Mouse (Mus musculus): Measurements from ENCODE around the gene Olfr1432. TPM values are rescaled to one million over a fixed set of nuclear protein-coding genes. Genes with fewer than 3 reads are reported as not detected.
"Not testable (repeated sequence)": the region's sequence is repeated elsewhere in the genome, so short reads cannot be mapped to it uniquely, and the experiment has no call there.

The Olfr1432 gene
- polyA plus RNA-seq (2015; fragmentation: Nextera tagmentation; extraction: Ambion mirVana): not detected in 2 replicates

DNA sequence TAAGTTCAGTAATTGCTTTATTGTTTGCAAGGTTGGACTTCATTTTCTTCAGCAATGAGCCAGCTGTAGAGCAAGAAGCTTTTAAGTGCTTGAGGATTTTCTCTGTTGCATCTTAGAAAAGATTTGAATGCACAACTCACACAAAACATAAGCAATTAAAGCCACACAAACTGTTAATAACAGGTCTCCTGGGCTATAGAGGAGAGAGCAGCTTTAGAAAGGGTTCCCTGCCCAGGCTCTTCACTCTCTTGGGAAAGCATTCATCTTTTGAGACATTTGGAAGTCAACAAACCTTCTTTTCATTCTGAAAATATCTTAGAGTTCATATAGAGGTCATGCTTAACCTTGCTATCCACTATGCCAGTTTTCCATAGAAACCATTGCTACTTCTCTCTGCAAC is at the start of gene Olfr1432:
Gene Olfr1432, minus strand, starts transcription at position 101 of the 400 bp plus-strand sequence.
- not testable (repeated sequence) for DNase-seq (ENCODE audit: low spot score)

DNA sequence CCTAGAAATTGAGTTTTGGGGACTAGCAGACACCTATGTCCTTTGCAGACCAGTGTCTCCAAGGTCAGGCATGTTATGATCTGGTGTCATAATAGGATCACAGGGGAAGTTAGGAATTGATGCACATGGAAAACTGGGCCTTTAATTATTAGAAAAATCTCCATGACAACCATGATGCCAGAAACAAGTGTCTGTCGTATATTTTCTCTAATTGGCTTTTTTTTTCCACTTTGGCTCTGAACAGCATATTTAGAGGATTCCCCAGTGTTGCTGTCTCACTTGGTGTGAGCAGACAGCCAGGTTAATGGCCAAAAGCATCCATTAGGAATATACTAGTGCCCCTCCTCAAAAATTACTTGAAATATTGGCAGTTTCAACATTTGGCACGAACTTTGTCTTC is 47.2 kb upstream of the Olfr1432 start, which contains the start of gene Olfr1434:
Gene Olfr1434, plus strand, starts transcription at position 301 of the 400 bp plus-strand sequence.
- no peak for DNase-seq (ENCODE audit: low spot score)

DNA sequence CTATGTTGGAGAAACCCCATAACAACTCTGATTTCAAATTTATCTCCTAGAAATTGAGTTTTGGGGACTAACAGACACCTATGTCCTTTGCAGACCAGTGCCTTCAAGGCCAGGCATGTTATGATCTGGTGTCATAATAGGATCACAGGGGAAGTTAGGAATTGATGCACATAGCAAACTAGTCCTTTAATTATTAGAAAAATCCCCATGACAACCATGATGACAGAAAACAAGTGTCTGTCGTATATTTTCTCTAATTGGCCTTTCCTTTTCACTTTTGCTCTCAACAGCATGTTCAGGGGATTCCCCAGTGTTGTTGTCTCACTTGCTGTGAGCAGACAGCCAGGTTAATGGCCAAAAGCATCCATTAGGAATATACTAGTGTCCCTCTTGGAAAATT is 28.3 kb upstream of the Olfr1432 start, which contains the start of gene Olfr235:
Gene Olfr235, plus strand, starts transcription at position 301 of the 400 bp plus-strand sequence.
- no peak for DNase-seq (ENCODE audit: low spot score)

DNA sequence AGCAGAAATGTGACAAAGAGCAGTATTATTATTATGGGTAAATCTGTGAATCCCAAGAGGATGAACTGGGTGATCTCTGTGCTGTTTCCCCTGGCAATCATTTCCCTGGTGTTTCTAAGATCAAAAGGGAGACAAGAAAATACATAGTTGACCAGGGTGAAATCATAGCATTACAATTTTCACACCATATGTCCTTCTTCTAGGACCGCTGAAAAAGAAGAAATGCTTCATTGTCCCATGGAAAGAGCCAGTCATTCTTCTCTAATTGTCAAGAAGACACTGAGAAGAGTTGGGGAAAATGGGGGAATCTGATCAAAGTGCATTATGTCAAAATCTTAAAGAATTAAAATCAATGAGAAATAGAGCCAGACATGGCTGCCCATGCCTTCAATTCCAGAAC is 9.2 kb upstream of the Olfr1432 start, which contains the start of gene Olfr262:
Gene Olfr262, minus strand, starts transcription at position 101 of the 400 bp plus-strand sequence.
- DNase-seq (ENCODE audit: low spot score): no peak

DNA sequence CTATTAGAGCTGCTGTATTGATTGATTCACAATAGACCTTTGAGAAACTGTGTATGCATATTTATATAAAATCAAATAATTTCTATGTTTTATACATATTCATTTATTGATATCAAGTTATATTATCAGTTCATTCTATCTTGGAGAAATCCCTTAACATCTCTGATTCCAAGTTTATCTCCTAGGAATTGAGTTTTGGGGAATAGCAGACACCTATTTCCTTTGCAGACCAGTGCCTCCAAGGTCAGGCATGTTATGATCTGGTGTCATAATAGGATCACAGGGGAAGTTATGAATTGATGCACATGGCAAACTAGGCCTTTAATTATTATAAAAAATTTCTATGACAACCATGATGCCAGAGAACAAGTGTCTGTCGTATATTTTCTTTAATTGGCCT is 32.1 kb downstream of the Olfr1432 start, which contains the start of gene Olfr1431:
Gene Olfr1431, plus strand, starts transcription at position 301 of the 400 bp plus-strand sequence.
- DNase-seq (ENCODE audit: low spot score): no peak

DNA sequence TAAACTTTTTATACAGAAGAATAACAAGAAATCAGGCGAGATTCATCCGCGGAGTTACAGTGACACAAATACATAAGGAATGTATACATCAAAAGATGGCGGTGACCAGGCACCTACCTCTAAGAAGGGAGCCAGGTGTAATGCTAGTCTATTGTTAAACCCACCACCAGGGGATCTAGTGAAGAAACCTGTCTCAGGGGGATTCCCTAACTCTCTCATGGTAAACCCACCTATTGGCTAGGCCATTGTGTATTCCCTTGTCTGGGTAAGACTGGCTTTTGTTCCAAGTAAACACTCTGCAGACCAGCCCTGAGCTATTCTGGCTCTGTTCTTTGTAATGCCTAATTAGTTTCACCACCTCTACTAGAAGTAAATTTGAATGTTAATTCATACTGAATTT is 33.3 kb downstream of the Olfr1432 start:
- DNase-seq (ENCODE audit: low spot score): not testable (repeated sequence)

Other genes starting within 250 kb of the Olfr1432 start
- gene Olfr1423, start 191.3 kb downstream of the Olfr1432 start, polyA plus RNA-seq (2015; fragmentation: Nextera tagmentation; extraction: Ambion mirVana): not detected in 2 replicates
- not detected in 2 replicates for gene Olfr1424, start 169.9 kb downstream of the Olfr1432 start, polyA plus RNA-seq (2015; fragmentation: Nextera tagmentation; extraction: Ambion mirVana)
- gene Olfr1425, start 154.9 kb downstream of the Olfr1432 start, polyA plus RNA-seq (2015; fragmentation: Nextera tagmentation; extraction: Ambion mirVana): not detected in 2 replicates
- gene Olfr1426, start 140.6 kb downstream of the Olfr1432 start, polyA plus RNA-seq (2015; fragmentation: Nextera tagmentation; extraction: Ambion mirVana): not detected in 2 replicates
- gene Olfr1427, start 129.3 kb downstream of the Olfr1432 start, polyA plus RNA-seq (2015; fragmentation: Nextera tagmentation; extraction: Ambion mirVana): not detected in 2 replicates
- gene Olfr1428, start 116.7 kb downstream of the Olfr1432 start, polyA plus RNA-seq (2015; fragmentation: Nextera tagmentation; extraction: Ambion mirVana): not detected in 2 replicates
- not detected in 2 replicates for gene Olfr76, start 109.4 kb downstream of the Olfr1432 start, polyA plus RNA-seq (2015; fragmentation: Nextera tagmentation; extraction: Ambion mirVana)
- not detected in 2 replicates for gene Olfr1555-ps1, start 62.5 kb downstream of the Olfr1432 start, polyA plus RNA-seq (2015; fragmentation: Nextera tagmentation; extraction: Ambion mirVana)
- not detected in 2 replicates for gene Olfr1431, start 32.0 kb downstream of the Olfr1432 start, polyA plus RNA-seq (2015; fragmentation: Nextera tagmentation; extraction: Ambion mirVana)
- gene Olfr262, start 9.1 kb upstream of the Olfr1432 start, polyA plus RNA-seq (2015; fragmentation: Nextera tagmentation; extraction: Ambion mirVana): not detected in 2 replicates
- gene Olfr235, start 28.4 kb upstream of the Olfr1432 start, polyA plus RNA-seq (2015; fragmentation: Nextera tagmentation; extraction: Ambion mirVana): not detected in 2 replicates
- gene Olfr1434, start 47.3 kb upstream of the Olfr1432 start, polyA plus RNA-seq (2015; fragmentation: Nextera tagmentation; extraction: Ambion mirVana): not detected in 2 replicates
- not detected in 2 replicates for gene Olfr1436, start 66.5 kb upstream of the Olfr1432 start, polyA plus RNA-seq (2015; fragmentation: Nextera tagmentation; extraction: Ambion mirVana)
- not detected in 2 replicates for gene Olfr1437, start 92.5 kb upstream of the Olfr1432 start, polyA plus RNA-seq (2015; fragmentation: Nextera tagmentation; extraction: Ambion mirVana)
- gene Olfr1438-ps1, start 103.3 kb upstream of the Olfr1432 start, polyA plus RNA-seq (2015; fragmentation: Nextera tagmentation; extraction: Ambion mirVana): not detected in 2 replicates
- gene Olfr1440, start 154.7 kb upstream of the Olfr1432 start, polyA plus RNA-seq (2015; fragmentation: Nextera tagmentation; extraction: Ambion mirVana): not detected in 2 replicates
- gene Olfr1441, start 184.8 kb upstream of the Olfr1432 start, polyA plus RNA-seq (2015; fragmentation: Nextera tagmentation; extraction: Ambion mirVana): not detected in 2 replicates
- not detected in 2 replicates for gene Pfpl, start 195.3 kb upstream of the Olfr1432 start, polyA plus RNA-seq (2015; fragmentation: Nextera tagmentation; extraction: Ambion mirVana)
- gene Mpeg1, start 228.2 kb upstream of the Olfr1432 start, polyA plus RNA-seq (2015; fragmentation: Nextera tagmentation; extraction: Ambion mirVana): 2.6 and 2.9 TPM in 2 replicates